Mouse (Mus musculus): Measurements from ENCODE around the gene Zscan10.
A peak's percentile ranks its signal among the peaks of the same experiment; 100 is the strongest.

Zscan10 gene

DNA sequence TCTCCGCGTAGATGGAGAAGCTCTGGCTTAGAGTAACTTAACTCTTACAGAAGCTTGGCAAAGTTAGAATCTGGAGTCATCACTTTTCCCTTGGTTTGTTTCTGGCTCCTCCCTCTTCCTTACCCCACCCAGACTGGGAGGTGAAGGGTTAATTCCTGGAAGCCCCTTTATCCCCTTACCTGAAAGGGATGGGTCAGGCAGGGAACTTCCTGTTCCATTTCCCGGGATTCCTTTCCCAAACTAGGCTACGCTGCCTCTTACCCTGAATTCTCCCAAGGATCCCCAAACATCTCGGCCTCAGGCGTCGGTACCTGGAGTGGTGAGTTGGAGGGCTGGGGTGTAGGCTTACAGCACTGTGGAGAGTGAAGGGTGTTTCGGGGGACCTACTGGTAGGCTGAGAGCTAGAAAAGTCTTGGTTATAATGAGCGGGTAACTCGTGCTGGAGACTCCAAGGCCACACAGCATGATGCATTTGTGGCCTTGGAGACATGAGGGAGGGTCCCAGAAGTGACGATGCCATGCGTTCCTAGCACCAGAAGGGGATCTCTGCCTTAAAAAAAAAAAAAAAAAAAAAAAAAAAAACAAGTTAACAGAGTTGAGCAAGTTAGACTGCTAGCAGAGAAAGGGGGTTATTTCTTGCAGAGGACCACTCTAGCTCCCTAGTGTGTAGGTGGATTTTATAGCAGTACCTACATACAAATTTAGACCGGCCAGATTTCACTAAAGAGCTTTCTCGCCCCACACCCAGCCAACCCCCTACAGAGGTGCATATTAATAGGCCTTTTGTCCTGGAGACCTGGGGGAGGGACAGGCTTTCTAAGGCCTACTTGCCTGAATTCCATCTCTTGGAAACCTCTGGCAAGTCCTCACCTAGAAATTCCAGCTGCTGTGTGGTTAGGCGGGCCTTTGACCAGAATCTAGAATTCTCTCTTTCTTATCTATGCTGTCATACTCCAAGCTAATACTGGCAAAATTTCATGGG lies at the start of gene Zscan10:
TSS of gene Zscan10 (plus strand) at position 216 of the 982 bp plus-strand sequence.
- DNase-seq (ENCODE audit: low spot score in 2 of 2) = no peak

DNA sequence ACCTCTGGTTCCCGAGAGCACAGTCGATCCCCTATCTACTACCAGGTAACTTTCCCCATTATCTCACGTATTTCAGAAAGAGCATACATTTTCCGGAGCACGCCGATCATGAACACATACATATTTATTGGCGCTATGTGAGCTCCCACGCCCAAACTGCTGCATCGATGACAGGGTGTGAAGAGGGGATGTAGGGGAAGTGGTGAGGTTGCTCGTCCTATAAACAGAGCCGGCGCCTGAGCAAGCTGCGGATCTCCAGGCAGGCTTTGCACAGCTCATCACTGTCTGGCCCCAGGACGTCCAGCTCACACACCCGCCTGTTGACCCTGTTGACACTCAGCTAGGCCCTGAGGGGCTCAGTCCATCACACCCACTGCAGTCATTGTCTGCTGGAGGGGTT lies 49.8 kb upstream of the Zscan10 start:
- DNase-seq (ENCODE audit: low spot score in 2 of 2) = no peak

DNA sequence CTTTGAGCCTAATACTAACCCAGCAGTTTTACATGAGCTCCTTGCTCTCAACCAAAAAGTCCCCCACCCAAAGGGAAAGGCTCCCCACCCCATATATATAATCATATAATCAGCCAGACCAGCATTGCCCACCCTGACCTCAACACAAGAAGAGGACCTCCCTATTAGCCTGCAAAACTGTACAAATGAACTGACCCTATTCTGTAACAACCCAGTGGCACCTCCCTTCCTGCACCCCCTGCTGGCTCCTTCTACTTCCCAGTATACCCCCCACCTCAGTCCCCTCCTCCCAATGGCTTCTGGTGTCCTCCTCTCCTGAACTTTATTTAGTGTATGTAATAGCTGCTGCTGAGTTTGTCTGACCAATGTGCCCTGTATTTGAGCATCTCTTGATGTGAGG lies 49.2 kb upstream of the Zscan10 start:
- no peak for DNase-seq (ENCODE audit: low spot score in 2 of 2)

DNA sequence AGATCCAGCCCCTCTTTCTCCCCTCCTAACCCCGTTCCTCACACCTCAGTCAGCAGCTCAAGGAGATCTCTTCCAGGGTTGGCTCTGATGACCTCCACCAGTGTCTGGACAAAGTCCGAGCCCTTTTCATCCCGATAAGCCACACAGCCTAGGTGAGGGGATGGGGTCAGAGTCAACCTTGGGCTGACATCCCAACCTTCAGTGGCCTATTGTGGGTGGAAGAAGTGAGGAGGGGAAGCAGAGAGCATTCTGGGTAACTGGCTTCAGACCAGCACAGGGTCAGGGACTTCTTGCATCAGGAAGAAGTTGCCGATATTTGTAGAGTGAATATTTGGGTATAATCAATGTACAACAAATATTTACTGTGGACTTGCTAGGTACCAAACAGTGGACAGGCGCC lies 48.7 kb upstream of the Zscan10 start:
- no peak for DNase-seq (ENCODE audit: low spot score in 2 of 2)

DNA sequence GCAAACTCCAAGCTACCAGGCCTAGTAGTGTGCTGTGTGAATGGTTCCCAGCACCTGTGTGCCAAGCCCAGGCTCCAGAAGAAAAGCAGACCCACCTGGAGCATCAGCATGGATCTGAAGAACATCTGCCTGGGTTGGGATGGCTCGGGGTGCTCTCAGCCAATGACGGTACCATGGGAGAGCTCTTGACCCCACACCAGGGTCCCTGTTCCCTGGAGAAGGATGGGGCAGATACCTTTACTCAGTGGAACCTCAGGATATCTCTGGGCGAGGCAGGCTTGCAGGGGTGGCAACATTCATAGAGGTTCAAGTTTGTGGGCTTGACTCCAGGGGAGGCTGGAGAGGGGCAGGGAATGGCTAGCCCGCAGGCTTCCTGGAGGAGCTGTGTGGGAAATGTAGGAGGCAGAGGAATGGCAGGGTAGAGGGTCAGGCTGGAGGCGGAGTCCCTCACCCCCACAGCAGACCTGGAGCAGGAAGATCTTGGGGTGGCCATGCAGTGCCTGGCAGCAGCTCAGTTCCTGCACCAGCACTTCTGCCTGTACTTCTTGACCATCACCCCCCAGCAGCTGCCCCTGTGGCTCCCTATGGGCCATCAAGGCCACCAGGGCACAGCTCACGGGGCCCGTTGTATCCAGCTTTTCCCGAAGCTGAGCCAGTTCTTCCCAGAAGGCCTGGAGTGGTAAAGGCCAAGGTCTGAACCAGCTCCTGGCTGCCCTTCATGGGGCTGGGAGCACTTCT lies 47.6 kb upstream of the Zscan10 start:
- DNase-seq (ENCODE audit: low spot score in 2 of 2) = no peak

DNA sequence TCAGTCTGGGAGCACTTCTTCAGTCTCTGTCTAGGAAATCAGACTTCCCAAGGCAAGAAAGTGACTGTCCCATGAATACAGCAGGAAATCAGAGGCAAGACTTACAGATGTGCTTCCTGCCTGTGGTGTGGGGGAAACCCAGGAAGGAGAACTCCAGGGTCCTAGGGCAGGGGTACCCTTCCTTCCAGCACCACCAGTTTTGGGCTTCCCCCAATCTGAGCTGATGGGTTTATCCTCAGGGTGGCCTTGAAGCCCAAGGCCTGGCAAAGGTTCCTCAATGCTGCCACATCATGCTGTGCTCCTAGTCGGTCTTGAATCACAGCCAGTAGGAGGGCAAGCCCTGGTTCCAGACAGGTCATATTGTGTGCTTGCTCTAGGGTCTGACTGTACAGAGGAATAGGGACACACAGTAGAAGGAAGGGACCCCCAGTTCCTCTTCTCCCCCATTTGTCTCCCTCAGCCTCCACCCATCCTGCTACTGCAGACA lies 47.0 kb upstream of the Zscan10 start:
- no peak for DNase-seq (ENCODE audit: low spot score in 2 of 2)

DNA sequence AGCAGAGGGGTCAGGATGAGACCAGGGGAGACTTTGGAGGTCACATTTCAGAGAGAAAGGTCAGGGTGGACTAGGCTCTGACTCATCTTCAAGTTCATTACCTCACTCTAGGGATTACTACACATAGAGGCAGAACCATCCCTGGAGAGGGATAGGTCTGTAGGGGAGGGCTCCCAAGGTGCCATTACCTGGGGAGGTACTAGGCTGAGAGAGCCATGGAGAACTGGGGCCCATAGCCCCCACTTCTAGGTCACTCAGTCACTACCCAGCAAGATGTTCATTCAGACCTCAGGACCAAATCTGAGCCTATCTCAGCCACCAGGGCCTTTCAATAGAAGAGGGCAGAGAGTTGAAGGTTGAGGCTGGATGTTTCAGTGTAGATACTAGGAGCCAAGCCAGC lies 46.3 kb upstream of the Zscan10 start:
- DNase-seq (ENCODE audit: low spot score in 2 of 2) = no peak

DNA sequence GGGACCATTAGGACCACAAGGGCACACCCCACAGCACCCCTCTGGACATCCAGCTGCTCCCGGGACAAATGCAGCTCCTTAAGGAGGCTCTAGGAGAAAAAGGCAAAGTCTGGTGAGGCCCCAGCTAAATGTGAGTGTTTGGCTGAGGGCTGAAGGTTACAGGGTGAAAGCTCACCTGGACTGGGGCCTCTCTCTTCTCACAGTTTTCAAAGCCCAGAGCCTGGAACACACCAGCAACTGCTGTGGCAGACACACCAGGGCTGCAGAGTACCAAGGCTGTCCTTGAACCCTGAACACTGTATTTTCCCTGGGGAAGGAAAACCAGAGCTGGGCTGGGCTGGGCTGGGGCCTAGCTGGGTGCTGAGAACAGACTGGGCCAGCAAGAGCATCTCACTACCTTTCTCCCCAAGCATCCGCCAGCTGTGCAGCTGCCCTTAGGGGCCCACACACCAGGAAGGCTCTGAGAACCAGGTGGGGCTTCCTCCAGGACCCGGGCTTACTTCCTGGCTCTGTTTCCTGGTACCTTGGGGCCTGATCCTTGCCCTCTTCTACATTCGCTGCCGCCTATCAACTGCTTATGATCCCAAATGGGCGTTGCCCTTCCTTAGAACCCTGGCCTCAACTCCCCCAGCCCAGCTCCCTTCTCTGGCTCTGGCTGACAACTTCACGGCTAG lies 45.3 kb upstream of the Zscan10 start:
- DNase-seq (ENCODE audit: low spot score in 2 of 2) = no peak

DNA sequence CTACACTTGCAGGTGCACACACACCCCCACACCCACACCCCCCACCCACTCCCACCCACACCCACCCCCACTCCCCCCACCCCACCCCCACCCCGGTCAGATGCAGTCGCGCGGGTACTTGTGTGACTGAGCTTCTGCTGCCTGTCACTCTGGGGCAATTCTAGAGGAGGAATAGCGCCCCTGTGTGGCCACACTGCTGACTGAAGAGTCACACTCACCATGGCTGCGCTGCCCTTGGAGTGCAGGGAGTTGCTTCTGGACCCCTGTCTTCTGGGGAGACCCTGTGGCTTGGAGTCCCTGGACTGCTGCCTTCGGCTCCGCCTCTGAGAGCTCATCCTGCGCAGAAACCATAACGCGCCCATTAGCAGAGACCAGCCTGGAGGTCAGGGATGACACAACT lies 40.9 kb upstream of the Zscan10 start:
- no peak for DNase-seq (ENCODE audit: low spot score in 2 of 2)

DNA sequence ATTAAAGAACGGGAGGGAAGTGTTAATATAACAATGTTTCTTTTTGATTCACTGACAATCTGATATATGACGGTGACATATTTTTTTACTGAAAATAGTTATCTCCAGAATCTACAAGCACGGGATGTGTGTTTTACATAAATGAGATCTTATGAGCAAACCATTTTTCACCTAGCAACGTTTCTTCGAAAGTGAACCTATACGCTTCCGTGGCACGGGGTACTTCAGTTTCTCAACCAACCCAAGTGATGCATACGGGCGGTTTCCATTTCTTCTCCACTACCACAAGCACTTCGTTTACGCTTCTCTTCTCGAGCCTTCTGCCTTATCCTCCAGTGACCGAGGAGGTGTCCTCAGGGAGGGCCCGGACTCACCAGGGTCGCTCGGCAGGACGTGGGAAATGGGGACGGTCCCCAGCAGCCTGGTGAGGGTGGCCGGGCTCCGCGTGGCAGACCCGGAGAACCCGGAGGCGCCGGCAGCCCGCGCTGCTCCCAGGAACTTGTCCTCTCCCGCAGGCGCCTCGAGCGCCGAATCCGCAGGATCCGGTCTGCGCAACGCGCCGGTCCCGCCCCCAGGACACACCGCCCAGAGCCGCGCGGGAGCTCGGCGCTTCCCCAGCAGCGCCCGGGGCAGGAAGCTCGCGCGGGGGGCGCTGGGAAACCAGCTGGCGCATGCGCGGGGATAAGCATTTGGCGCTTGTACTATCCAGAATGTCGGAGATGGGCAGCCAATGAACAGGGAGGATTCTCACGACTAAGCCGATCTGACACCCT lies 36.9 kb upstream of the Zscan10 start, which contains the start of gene Zfp213:
TSS of gene Zfp213 (minus strand) at position 644 of the 773 bp plus-strand sequence.
- peak; percentile 92 to 94 for DNase-seq (ENCODE audit: low spot score in 2 of 2)

DNA sequence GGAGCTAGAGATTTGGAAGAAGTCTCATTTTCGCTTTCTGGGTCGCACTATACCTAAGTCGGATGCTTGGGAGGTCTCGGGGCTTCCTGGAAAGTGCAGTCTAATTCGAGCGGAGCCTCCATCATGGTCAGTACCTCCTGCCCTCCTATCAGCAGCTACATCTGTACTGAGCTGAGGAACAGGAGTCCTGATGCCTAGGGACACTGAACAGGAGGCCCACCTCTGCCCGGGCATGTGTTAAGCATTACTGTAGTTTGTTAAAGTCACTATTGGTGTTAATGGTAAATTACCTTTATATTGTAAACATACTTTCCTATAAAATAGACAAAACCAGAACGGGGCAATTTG lies 36.3 kb upstream of the Zscan10 start:
- no peak for DNase-seq (ENCODE audit: low spot score in 2 of 2)

DNA sequence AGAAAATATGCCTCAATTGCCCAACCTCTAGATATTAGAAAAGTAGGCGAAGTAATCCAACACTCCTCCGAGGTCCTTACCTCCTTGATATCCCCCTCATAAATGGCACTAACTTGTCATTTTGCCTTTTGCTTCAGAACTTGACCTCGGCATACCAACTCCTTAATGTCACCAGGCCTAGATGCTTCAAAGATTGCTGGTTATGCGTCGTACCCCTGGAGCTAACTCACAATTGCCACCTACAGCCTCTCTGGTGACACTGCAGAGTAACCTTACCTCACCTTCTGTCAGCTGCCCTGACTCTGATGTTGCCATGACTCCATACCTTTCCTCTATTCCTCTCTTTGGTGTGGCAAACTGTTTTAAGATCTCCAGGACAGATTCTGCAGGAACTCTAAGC lies 33.9 kb upstream of the Zscan10 start:
- DNase-seq (ENCODE audit: low spot score in 2 of 2) = no peak

DNA sequence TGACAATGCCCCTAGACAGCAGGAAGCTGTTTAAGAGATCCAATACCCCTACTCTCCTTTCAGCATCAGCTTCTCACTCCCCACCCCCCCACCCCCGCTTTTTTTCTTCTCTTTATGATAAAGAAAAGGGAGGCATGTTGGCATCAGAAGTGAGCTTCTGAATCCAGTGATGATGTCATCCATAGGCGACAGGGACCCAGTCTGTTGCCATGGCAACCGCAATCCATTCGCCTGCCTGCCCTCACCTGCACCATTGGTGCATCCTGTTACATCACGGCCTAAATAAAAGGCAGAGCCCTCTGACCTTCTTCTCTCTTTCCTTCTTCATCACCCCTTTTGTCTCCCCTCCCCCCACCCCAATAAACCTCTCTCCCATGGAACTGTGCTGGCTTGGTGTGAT lies 32.3 kb upstream of the Zscan10 start:
- no peak for DNase-seq (ENCODE audit: low spot score in 2 of 2)

DNA sequence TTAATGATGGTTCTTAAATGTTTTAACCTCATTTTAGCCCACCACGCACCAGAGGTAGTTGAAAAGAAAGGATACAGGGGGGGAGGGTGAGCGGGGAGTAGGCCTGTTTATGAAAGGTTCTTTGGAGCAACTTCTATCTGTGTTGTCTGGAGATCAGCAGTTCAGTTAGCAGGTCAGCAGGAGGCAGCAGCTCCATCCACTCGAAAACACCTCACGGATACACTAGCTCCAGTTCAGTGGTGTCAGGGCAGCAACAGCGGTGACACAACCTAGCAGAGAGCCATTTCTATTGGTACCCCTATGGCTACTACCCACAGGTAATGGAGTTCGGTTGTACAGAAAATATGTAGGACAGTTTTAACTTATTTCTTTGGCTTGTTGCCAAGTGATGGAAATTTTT lies 30.6 kb upstream of the Zscan10 start:
- DNase-seq (ENCODE audit: low spot score in 2 of 2) = no peak

DNA sequence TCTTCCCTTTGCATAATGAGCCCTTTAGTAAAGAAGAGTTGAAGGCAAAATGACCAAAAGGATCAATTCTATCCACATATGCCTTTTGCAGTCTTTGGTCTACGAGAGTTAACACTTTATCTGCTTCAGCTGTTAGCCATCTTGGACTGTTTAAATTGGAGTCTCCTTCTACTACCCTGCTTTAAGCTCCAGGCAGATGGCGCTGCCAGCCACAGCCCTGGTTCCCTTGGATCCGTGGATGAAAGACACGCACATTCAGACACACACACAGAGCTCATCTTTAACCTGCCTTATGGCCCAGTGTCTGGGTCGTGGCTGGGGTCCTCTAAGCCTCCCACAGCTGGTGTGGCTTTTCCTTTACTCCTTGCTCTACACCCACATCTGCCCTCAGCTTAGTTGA lies 29.6 kb upstream of the Zscan10 start:
- DNase-seq (ENCODE audit: low spot score in 2 of 2) = no peak

DNA sequence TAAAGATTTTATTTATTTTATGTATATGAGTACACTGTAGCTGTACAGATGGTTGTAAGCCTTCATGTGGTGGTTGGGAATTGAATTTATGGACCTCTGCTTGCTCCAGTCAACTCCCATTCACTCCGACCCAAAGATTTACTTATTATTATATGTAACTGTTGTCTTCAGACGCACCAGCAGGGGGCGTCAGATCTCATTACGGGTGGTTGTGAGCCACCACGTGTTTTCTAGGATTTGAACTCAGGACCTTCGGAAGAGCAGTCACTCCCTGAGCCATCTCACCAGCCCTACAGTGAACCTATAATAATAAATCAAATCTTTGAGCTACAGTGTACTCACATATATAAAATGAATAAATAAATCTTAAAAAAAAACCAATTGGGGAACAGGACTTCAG lies 28.6 kb upstream of the Zscan10 start:
- DNase-seq (ENCODE audit: low spot score in 2 of 2) = no peak

DNA sequence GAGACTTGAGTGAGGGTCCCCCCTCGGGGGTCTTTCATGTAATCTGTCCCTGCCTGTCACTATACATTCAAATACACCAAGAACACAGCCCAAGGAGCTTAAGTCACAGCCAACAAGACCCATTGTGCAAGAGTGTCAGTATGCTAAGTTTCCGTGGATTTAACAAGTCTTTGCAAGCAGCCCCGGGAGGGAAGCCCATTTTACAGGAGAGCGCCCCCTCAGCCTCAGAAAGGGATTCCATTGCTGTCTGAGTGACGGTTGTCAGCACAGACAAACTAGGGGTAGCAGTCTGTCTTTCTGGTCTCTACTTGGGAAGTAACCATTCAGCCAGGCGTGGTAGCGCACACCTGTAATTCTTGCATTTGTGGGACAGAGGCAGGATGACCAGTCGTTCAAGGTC lies 26.5 kb upstream of the Zscan10 start:
- DNase-seq (ENCODE audit: low spot score in 2 of 2) = no peak

DNA sequence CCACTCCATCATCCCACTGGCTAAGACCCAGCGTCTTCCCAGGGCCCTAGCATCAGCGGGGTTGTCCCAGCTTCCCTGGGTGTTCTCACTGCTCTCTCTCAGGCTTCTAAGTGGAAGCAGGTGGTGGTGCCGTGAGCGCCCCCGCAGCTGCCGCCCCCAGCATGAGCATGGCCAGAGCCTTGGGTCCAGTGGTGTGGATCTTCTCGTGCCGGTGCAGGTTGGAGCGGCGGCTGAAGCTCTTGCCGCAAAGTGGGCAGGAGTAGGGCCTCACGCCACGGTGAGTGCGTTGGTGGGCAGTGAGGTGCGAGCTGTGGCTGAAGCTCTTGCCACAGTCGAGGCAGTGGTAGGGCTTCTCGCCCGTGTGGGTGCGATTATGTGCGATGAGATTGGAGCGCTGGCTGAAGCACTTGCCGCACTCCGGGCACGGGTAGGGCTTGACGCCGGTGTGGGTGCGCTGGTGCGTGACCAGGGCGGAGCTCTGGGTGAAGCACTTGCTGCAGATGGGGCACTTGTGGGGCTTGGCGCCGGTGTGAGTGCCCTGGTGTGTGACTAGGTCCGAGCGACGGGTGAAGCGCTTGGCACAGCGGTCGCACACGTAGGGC lies 24.6 kb upstream of the Zscan10 start:
- no peak for DNase-seq (ENCODE audit: low spot score in 2 of 2)

DNA sequence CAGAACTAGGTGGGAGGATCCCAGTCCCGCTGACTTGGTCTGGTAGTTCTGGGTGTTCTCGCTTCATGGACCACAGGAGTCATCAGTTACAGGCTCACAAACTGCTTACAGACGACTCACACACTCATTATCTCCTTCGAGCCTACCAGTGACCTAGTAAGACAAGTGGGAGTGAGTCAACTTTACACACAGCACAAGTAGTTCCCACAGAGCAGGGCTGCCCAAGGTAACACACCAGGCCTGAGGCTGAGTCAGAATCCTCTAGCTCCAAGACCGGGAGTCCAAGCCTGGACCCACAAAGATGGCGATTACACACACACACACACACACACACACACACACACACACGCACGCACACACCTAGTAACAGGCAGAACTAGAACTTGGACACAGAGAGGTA lies 15.9 kb upstream of the Zscan10 start:
- no peak for DNase-seq (ENCODE audit: low spot score in 2 of 2)

DNA sequence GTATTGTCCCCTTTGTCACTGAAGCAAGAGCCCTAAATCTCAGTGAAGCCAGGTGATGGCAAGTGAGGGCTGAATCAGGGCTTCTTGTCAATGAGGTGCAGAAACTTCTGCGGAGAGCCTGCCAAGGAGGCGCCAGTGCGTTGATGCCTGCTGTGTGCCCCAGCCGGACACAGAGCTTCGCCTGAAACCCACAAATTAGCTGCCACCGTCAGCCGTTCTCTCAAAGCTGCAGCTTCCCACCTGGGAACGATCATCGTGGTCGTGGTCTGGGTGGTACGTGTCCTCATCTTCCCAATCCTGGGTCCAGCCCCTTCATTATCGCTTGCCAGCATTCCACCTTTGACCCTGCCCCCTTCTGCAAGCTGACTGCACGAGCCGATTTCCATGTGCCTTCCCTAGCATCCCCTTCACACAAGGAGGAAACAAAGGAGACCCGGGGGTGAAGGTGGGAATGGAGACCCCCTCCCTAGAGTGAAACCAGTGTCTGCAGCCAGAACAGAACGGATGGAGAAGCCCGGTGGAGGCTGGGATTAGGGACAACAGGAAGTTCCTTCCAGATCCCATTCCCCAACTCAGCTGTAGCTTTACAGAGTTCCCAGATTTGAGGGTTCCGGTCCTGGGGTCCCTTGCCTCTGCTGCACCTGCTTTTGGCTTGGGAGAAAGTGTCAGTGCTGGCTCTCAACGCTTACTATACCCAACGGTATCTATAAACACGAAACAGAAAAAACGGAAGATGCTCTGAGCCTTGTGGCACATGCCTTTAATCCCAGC lies 14.8 kb upstream of the Zscan10 start:
- peak; percentile 47 to 58 for DNase-seq (ENCODE audit: low spot score in 2 of 2)
